Mouse (Mus musculus): ENCODE results near the gene Dhrs11. TPM values are rescaled to one million over a fixed set of nuclear protein-coding genes. Genes with fewer than 3 reads are reported as not detected.
A peak's percentile ranks its signal among the peaks of the same experiment; 100 is the strongest.

Gene Dhrs11
- polyA plus RNA-seq, 1 experiment from 2014 or later = 13.8 TPM

GRCm38 (mm10) chr11:84827901-84828503, 792 bp downstream of the Dhrs11 start:
- no peaks in the 10 kb centered on the region for H3K9me3 ChIP-seq (ENCODE audit: control insufficient read depth, low read length)
- H3K27me3 ChIP-seq (ENCODE audit: control insufficient read depth, insufficient read depth, low read length) = no peaks in the 10 kb centered on the region
- peak overlapping the region; percentile 53; the same call in 1 of the 2 replicates for H3K9ac ChIP-seq (ENCODE audit: low read length)
- DNase-seq (ENCODE audit: low spot score) (no peak), ATAC-seq (ENCODE audit: insufficient read depth, low FRiP score, low TSS enrichment) (no peak)
- H3K4me1 ChIP-seq (ENCODE audit: control insufficient read depth, insufficient read depth, low read length) = peaks cover 2% of the 10 kb centered on the region; the same call in 1 of the 2 replicates
- peak overlapping the region; percentile 83 for H3K4me2 ChIP-seq (ENCODE audit: low read depth)
- H3K36me3 ChIP-seq (ENCODE audit: control insufficient read depth, insufficient read depth, low read length) = peaks cover 2% of the 10 kb centered on the region; the same call in 1 of the 2 replicates
- peak overlapping the region; percentile 70 for H3K4me3 ChIP-seq (ENCODE audit: low read depth, low read length)
- no peak overlapping the region for H3K27ac ChIP-seq (ENCODE audit: low read depth, low read length)
- WGBS = 43% methylated on average over 3 of the region's 3 CpGs

GRCm38 (mm10) chr11:84827492-84827891, 1.3 kb downstream of the Dhrs11 start:
- H3K9ac ChIP-seq (ENCODE audit: low read length) = no peak overlapping the region
- H3K4me1 ChIP-seq (ENCODE audit: control insufficient read depth, insufficient read depth, low read length) = peaks cover 2% of the 10 kb centered on the region; the same call in 1 of the 2 replicates
- H3K27ac ChIP-seq (ENCODE audit: low read depth, low read length) = no peak overlapping the region
- DNase-seq (ENCODE audit: low spot score) (no peak), ATAC-seq (ENCODE audit: insufficient read depth, low FRiP score, low TSS enrichment) (no peak)
- H3K4me2 ChIP-seq (ENCODE audit: low read depth) = no peak overlapping the region
- H3K4me3 ChIP-seq (ENCODE audit: low read depth, low read length) = no peak overlapping the region
- no peaks in the 10 kb centered on the region; the same call in 1 of the 2 replicates for H3K36me3 ChIP-seq (ENCODE audit: control insufficient read depth, insufficient read depth, low read length)
- no peaks in the 10 kb centered on the region for H3K27me3 ChIP-seq (ENCODE audit: control insufficient read depth, insufficient read depth, low read length)
- H3K9me3 ChIP-seq (ENCODE audit: control insufficient read depth, low read length) = no peaks in the 10 kb centered on the region

GRCm38 (mm10) chr11:84826185-84826584, 2.6 kb downstream of the Dhrs11 start:
- DNase-seq (ENCODE audit: low spot score) = no peak
- H3K36me3 ChIP-seq (ENCODE audit: control insufficient read depth, insufficient read depth, low read length) = no peaks in the 10 kb centered on the region; the same call in 1 of the 2 replicates
- WGBS = 74% methylated on average over 3 of the region's 3 CpGs

DNA sequence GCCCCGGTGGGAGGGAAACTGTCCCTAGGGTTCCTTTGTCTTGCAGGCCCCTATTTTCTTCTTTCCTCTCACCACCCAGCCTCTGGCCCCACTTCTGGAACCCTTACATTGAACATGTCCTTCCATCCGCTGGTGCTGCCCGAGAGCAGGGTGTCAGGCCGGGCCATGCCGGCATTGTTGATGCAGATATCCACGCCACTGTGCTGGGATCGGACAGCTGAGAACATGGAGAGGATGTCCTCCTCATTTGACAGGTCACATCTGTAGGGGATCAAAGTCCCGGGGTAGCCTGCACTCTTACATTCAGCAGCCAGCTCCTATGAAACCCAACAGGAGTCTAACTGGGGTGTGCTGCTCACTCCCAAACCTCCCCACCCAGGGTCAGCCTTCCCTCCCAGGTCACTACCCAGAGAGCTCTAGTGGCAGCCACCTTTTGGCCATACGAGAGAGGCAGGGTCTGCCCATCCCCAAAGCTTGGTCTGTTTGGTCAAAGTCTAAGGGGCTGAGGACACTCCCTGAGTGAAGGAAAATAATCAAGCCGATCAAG, 3.5 kb downstream of the Dhrs11 start:
- Histone ChIP-seq H3K4me1 (ENCODE audit: control insufficient read depth, insufficient read depth, low read length) (peaks cover 2% of the 10 kb centered on the region; the same call in 1 of the 2 replicates), H3K4me2 (ENCODE audit: low read depth) (no peak overlapping the region), H3K9ac (ENCODE audit: low read length) (no peak overlapping the region), H3K27ac (ENCODE audit: low read depth, low read length) (no peak overlapping the region), H3K36me3 (ENCODE audit: control insufficient read depth, insufficient read depth, low read length) (no peaks in the 10 kb centered on the region), H3K27me3 (ENCODE audit: control insufficient read depth, insufficient read depth, low read length) (no peaks in the 10 kb centered on the region), H3K9me3 (ENCODE audit: control insufficient read depth, low read length) (no peaks in the 10 kb centered on the region), H3K4me3 (ENCODE audit: low read depth, low read length) (no peak overlapping the region)
- no peak for DNase-seq (ENCODE audit: low spot score)
- ATAC-seq (ENCODE audit: insufficient read depth, low FRiP score, low TSS enrichment) = no peak
- 83% methylated on average over 10 of the region's 10 CpGs for WGBS

More at GRCm38 (mm10) chr11:84826185-84826584, 2.6 kb downstream of the Dhrs11 start:
- Histone ChIP-seq H3K27ac (ENCODE audit: low read depth, low read length) (no peak overlapping the region), H3K9me3 (ENCODE audit: control insufficient read depth, low read length) (no peaks in the 10 kb centered on the region), H3K4me1 (ENCODE audit: control insufficient read depth, insufficient read depth, low read length) (peaks cover 2% of the 10 kb centered on the region; the same call in 1 of the 2 replicates), H3K27me3 (ENCODE audit: control insufficient read depth, insufficient read depth, low read length) (no peaks in the 10 kb centered on the region), H3K9ac (ENCODE audit: low read length) (no peak overlapping the region), H3K4me3 (ENCODE audit: low read depth, low read length) (no peak overlapping the region), H3K4me2 (ENCODE audit: low read depth) (no peak overlapping the region)
- ATAC-seq (ENCODE audit: insufficient read depth, low FRiP score, low TSS enrichment) = no peak

GRCm38 (mm10) chr11:84823484-84823897, 5.3 kb downstream of the Dhrs11 start:
- no peaks in the 10 kb centered on the region for H3K9me3 ChIP-seq (ENCODE audit: control insufficient read depth, low read length)
- no peak overlapping the region for H3K4me3 ChIP-seq (ENCODE audit: low read depth, low read length)
- H3K27ac ChIP-seq (ENCODE audit: low read depth, low read length) = no peak overlapping the region
- H3K4me1 ChIP-seq (ENCODE audit: control insufficient read depth, insufficient read depth, low read length) = peaks cover 2% of the 10 kb centered on the region; the same call in 1 of the 2 replicates
- no peaks in the 10 kb centered on the region for H3K27me3 ChIP-seq (ENCODE audit: control insufficient read depth, insufficient read depth, low read length)
- DNase-seq (ENCODE audit: low spot score) (no peak), ATAC-seq (ENCODE audit: insufficient read depth, low FRiP score, low TSS enrichment) (no peak)
- H3K36me3 ChIP-seq (ENCODE audit: control insufficient read depth, insufficient read depth, low read length) = no peaks in the 10 kb centered on the region
- H3K9ac ChIP-seq (ENCODE audit: low read length) = no peak overlapping the region
- H3K4me2 ChIP-seq (ENCODE audit: low read depth) = no peak overlapping the region
- WGBS = 73% methylated on average over 10 of the region's 10 CpGs

- no peak for ATAC-seq (ENCODE audit: insufficient read depth, low FRiP score, low TSS enrichment)
These were observed 6.3 kb downstream of the Dhrs11 start for GRCm38 (mm10) chr11:84822487-84822886.

GRCm38 (mm10) chr11:84821131-84821770, 7.5 kb downstream of the Dhrs11 start:
- Histone ChIP-seq H3K4me1 (ENCODE audit: control insufficient read depth, insufficient read depth, low read length) (no peaks in the 10 kb centered on the region), H3K9me3 (ENCODE audit: control insufficient read depth, low read length) (no peaks in the 10 kb centered on the region), H3K4me3 (ENCODE audit: low read depth, low read length) (no peak overlapping the region), H3K36me3 (ENCODE audit: control insufficient read depth, insufficient read depth, low read length) (no peaks in the 10 kb centered on the region), H3K27me3 (ENCODE audit: control insufficient read depth, insufficient read depth, low read length) (no peaks in the 10 kb centered on the region), H3K27ac (ENCODE audit: low read depth, low read length) (no peak overlapping the region), H3K9ac (ENCODE audit: low read length) (no peak overlapping the region), H3K4me2 (ENCODE audit: low read depth) (no peak overlapping the region)
- no peak for ATAC-seq (ENCODE audit: insufficient read depth, low FRiP score, low TSS enrichment)
- WGBS = 87% methylated on average over 9 of the region's 9 CpGs
- DNase-seq (ENCODE audit: low spot score) = no peak

More at GRCm38 (mm10) chr11:84822487-84822886, 6.3 kb downstream of the Dhrs11 start:
- H3K27ac ChIP-seq (ENCODE audit: low read depth, low read length) = no peak overlapping the region
- H3K4me3 ChIP-seq (ENCODE audit: low read depth, low read length) = no peak overlapping the region
- H3K36me3 ChIP-seq (ENCODE audit: control insufficient read depth, insufficient read depth, low read length) = no peaks in the 10 kb centered on the region
- H3K4me1 ChIP-seq (ENCODE audit: control insufficient read depth, insufficient read depth, low read length) = no peaks in the 10 kb centered on the region
- DNase-seq (ENCODE audit: low spot score) = no peak
- H3K9ac ChIP-seq (ENCODE audit: low read length) = no peak overlapping the region
- no peaks in the 10 kb centered on the region for H3K27me3 ChIP-seq (ENCODE audit: control insufficient read depth, insufficient read depth, low read length)
- no peaks in the 10 kb centered on the region for H3K9me3 ChIP-seq (ENCODE audit: control insufficient read depth, low read length)
- 84% methylated on average over 5 of the region's 5 CpGs for WGBS
- no peak overlapping the region for H3K4me2 ChIP-seq (ENCODE audit: low read depth)

GRCm38 (mm10) chr11:84818961-84819692, 9.7 kb downstream of the Dhrs11 start, which contains the start of gene Mrm1:
Gene Mrm1 (minus strand): TSS chr11:84819515.
- H3K4me3 ChIP-seq (ENCODE audit: low read depth, low read length) = peak within 1 kb of the TSS; percentile 74
- no peaks in the 10 kb centered on the region for H3K9me3 ChIP-seq (ENCODE audit: control insufficient read depth, low read length)
- H3K36me3 ChIP-seq (ENCODE audit: control insufficient read depth, insufficient read depth, low read length) = no peaks in the 10 kb centered on the region
- peak; percentile 83 for ATAC-seq (ENCODE audit: insufficient read depth, low FRiP score, low TSS enrichment)
- H3K4me1 ChIP-seq (ENCODE audit: control insufficient read depth, insufficient read depth, low read length) = no peaks in the 10 kb centered on the region
- under 1% methylated on average over 55 of the region's 55 CpGs for WGBS
- peak within 1 kb of the TSS; percentile 60; the same call in 1 of the 2 replicates for H3K27ac ChIP-seq (ENCODE audit: low read depth, low read length)
- peak within 1 kb of the TSS; percentile 72 for H3K9ac ChIP-seq (ENCODE audit: low read length)
- H3K27me3 ChIP-seq (ENCODE audit: control insufficient read depth, insufficient read depth, low read length) = no peaks in the 10 kb centered on the region
- DNase-seq (ENCODE audit: low spot score) = peak; percentile 93
- peak within 1 kb of the TSS; percentile 99 for H3K4me2 ChIP-seq (ENCODE audit: low read depth)

Measured in neural tube, embryonic 11.5 days (tissue).